Mouse (Mus musculus): ENCODE data around the gene Kif1bp. TPM values are rescaled to one million over a fixed set of nuclear protein-coding genes. Genes with fewer than 3 reads are reported as not detected.
"Not testable (repeated sequence)": the region's sequence is repeated elsewhere in the genome, so short reads cannot be mapped to it uniquely, and the experiment has no call there.

Gene Kif1bp
- polyA plus RNA-seq, 1 experiment from 2014 or later, result 36.5 TPM

DNA sequence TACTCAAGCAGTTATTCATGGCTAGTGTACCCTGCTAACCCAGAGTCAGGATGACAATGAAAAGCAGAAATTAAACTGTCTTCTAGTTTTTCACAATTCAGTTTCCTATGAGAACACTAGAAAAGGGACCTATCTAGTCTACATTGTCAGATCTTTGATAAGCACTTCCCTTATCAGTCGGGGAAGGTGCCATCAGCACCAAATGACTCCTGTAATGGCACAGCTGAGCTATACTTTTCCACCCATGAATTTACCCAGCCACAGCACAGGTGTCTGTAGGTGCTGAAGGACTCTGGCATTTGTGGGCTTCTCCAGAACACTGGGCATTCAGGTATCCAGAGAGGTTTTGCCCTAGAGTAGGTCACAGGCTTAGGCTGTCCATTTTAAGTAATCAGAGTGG lies 5.0 kb upstream of the Kif1bp start:
- Histone ChIP-seq H3K4me3 (no peak overlapping the region), H3K9ac (no peak overlapping the region), H3K36me3 (peaks cover 72% of the 10 kb centered on the region), H3K27me3 (no peaks in the 10 kb centered on the region), H3K4me2 (no peak overlapping the region), H3K4me1 (no peaks in the 10 kb centered on the region), H3K27ac (no peak overlapping the region), H3K9me3 (no peaks in the 10 kb centered on the region)
- no peak for ATAC-seq (ENCODE audit: borderline replicate concordance, extremely low read depth, low FRiP score, low TSS enrichment)
- WGBS, result 72% methylated on average over 1 of the region's 1 CpGs

GRCm38 (mm10) chr10:62582701-62583100 lies 4.4 kb upstream of the Kif1bp start:
- H3K4me1 ChIP-seq, result peaks cover under 1% of the 10 kb centered on the region; the same call in 1 of the 2 replicates
- H3K9ac ChIP-seq, result no peak overlapping the region
- WGBS, result 76% methylated on average over 7 of the region's 7 CpGs
- no peak for ATAC-seq (ENCODE audit: borderline replicate concordance, extremely low read depth, low FRiP score, low TSS enrichment)
- no peak overlapping the region for H3K27ac ChIP-seq
- no peak overlapping the region for H3K4me3 ChIP-seq
- no peak overlapping the region for H3K4me2 ChIP-seq
- no peaks in the 10 kb centered on the region for H3K9me3 ChIP-seq
- H3K27me3 ChIP-seq, result no peaks in the 10 kb centered on the region
- H3K36me3 ChIP-seq, result peaks cover 66% of the 10 kb centered on the region

DNA sequence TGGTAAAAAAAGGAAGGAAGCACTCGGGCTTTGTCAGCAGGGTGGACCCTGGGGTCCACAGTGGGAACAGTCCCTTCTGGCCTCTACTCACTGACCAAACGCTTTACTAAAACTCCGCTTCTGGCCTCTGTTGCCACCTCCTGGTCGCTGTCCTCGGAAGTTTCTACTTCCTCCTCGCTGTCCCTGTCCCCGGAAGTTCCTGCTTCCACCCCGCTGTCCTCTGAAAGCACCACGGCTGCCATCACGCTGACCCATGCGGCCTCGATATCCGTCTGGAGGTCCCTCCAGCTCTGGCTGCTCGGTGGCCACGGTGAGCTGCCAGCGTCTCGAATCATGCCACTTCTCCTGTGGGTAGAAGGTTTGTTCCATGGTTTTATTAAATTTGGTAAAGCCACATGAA lies 4.0 kb upstream of the Kif1bp start:
- Histone ChIP-seq H3K9ac (no peak overlapping the region), H3K4me3 (no peak overlapping the region), H3K27me3 (no peaks in the 10 kb centered on the region), H3K4me1 (peaks cover 5% of the 10 kb centered on the region), H3K36me3 (peaks cover 62% of the 10 kb centered on the region), H3K27ac (no peak overlapping the region), H3K9me3 (no peaks in the 10 kb centered on the region), H3K4me2 (no peak overlapping the region)
- no peak for ATAC-seq (ENCODE audit: borderline replicate concordance, extremely low read depth, low FRiP score, low TSS enrichment)
- 84% methylated on average over 17 of the region's 17 CpGs for WGBS

DNA sequence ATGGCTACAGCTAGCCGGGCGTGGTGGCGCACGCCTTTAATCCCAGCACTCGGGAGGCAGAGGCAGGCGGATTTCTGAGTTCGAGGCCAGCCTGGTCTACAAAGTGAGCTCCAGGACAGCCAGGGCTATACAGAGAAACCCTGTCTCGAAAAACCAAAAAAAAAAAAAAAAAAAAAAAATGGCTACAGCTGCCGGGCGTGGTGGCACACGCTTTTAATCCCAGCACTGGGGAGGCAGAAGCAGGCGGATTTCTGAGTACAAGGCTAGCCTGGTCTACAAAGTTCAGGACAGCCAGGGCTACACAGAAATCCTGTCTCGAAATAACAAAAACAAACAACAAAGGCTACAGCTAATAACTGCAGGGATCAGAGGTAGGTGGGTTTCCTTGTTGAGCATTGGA lies 872 bp upstream of the Kif1bp start:
- not testable (repeated sequence) for H3K4me3 ChIP-seq; H3K4me2 ChIP-seq; H3K27me3 ChIP-seq; H3K9me3 ChIP-seq; H3K27ac ChIP-seq; H3K9ac ChIP-seq; ATAC-seq (ENCODE audit: borderline replicate concordance, extremely low read depth, low FRiP score, low TSS enrichment)
- H3K36me3 ChIP-seq, result peaks cover 40% of the 10 kb centered on the region
- H3K4me1 ChIP-seq, result peaks cover 15% of the 10 kb centered on the region
- 91% methylated on average over 12 of the region's 13 CpGs for WGBS

- H3K9ac ChIP-seq, result peak overlapping the region; percentile 86
- peak; percentile 85 for ATAC-seq (ENCODE audit: borderline replicate concordance, extremely low read depth, low FRiP score, low TSS enrichment)
- peaks cover 37% of the 10 kb centered on the region for H3K36me3 ChIP-seq
- H3K4me2 ChIP-seq, result peak overlapping the region; percentile 90
- peak overlapping the region; percentile 99 for H3K4me3 ChIP-seq
- no peaks in the 10 kb centered on the region for H3K27me3 ChIP-seq
- under 1% methylated on average over 52 of the region's 54 CpGs for WGBS
- no peaks in the 10 kb centered on the region for H3K9me3 ChIP-seq
- peak overlapping the region; percentile 66 for H3K27ac ChIP-seq
- peaks cover 15% of the 10 kb centered on the region for H3K4me1 ChIP-seq
These were observed 452 bp downstream of the Kif1bp start for GRCm38 (mm10) chr10:62577673-62578337.

DNA sequence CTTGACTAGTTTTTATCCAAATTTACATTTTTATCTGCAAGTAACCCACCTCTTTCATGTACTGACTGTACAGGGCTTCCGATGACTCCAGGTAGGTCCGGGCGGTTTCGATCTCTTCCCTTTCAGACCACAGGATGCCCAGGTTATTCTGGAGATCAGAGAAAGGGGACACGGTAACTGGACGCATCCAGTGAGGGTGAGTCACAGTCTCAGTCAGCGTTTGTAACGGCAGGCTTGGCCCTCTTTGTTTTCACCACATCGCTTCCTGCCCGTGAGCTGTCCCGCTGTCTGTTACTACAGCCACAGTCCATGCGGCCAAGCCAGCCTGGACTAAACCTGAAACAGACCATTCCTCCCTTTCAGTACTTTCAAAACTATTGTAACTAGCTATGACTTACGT lies 3.3 kb downstream of the Kif1bp start:
- no peak overlapping the region for H3K27ac ChIP-seq
- peaks cover 15% of the 10 kb centered on the region for H3K4me1 ChIP-seq
- ATAC-seq (ENCODE audit: borderline replicate concordance, extremely low read depth, low FRiP score, low TSS enrichment), result no peak
- no peaks in the 10 kb centered on the region for H3K27me3 ChIP-seq
- no peak overlapping the region for H3K4me3 ChIP-seq
- no peak overlapping the region for H3K4me2 ChIP-seq
- peaks cover 31% of the 10 kb centered on the region for H3K36me3 ChIP-seq
- 89% methylated on average over 13 of the region's 13 CpGs for WGBS
- no peaks in the 10 kb centered on the region for H3K9me3 ChIP-seq
- no peak overlapping the region for H3K9ac ChIP-seq

- H3K27ac ChIP-seq, result no peak overlapping the region
- H3K36me3 ChIP-seq, result peaks cover 68% of the 10 kb centered on the region
- WGBS, result 89% methylated on average over 7 of the region's 7 CpGs
- H3K27me3 ChIP-seq, result no peaks in the 10 kb centered on the region
- no peak overlapping the region for H3K4me2 ChIP-seq
- no peaks in the 10 kb centered on the region for H3K9me3 ChIP-seq
- no peak overlapping the region for H3K9ac ChIP-seq
- no peak for ATAC-seq (ENCODE audit: borderline replicate concordance, extremely low read depth, low FRiP score, low TSS enrichment)
- no peaks in the 10 kb centered on the region for H3K4me1 ChIP-seq
- H3K4me3 ChIP-seq, result no peak overlapping the region
These were observed 8.0 kb downstream of the Kif1bp start for GRCm38 (mm10) chr10:62570126-62570871.

- H3K9me3 ChIP-seq, result no peaks in the 10 kb centered on the region
- no peak overlapping the region for H3K27ac ChIP-seq
- peaks cover 71% of the 10 kb centered on the region for H3K36me3 ChIP-seq
- no peak overlapping the region for H3K9ac ChIP-seq
- no peak for ATAC-seq (ENCODE audit: borderline replicate concordance, extremely low read depth, low FRiP score, low TSS enrichment)
- H3K4me3 ChIP-seq, result no peak overlapping the region
- no peaks in the 10 kb centered on the region for H3K4me1 ChIP-seq
- WGBS, result 81% methylated on average over 4 of the region's 4 CpGs
- no peak overlapping the region for H3K4me2 ChIP-seq
- no peaks in the 10 kb centered on the region for H3K27me3 ChIP-seq
These were observed 9.4 kb downstream of the Kif1bp start for GRCm38 (mm10) chr10:62568861-62569260.

DNA sequence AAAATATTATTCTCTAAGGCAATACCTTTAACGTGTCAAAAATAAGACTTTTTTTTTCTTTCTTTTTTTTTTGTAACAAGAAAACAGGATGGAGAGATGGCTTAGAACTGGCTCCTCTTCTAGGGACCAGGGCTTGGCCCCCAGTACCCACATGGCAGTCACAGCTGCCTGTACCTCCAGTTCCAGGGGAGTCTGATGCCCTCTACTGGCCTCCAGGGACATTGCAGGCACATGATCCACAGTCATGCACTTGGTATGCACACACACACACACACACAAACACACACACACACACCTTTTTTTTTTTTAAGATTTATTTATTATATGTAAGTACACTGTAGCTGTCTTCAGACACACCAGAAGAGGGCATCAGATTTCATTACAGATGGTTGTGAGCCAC lies 20.5 kb downstream of the Kif1bp start:
- Histone ChIP-seq H3K4me3 (no peak overlapping the region), H3K4me1 (no peaks in the 10 kb centered on the region), H3K27ac (no peak overlapping the region), H3K27me3 (no peaks in the 10 kb centered on the region), H3K9me3 (no peaks in the 10 kb centered on the region), H3K9ac (no peak overlapping the region), H3K4me2 (no peak overlapping the region), H3K36me3 (peaks cover 24% of the 10 kb centered on the region)
- ATAC-seq (ENCODE audit: borderline replicate concordance, extremely low read depth, low FRiP score, low TSS enrichment), result no peak
- WGBS, result 89% methylated on average over 1 of the region's 1 CpGs

DNA sequence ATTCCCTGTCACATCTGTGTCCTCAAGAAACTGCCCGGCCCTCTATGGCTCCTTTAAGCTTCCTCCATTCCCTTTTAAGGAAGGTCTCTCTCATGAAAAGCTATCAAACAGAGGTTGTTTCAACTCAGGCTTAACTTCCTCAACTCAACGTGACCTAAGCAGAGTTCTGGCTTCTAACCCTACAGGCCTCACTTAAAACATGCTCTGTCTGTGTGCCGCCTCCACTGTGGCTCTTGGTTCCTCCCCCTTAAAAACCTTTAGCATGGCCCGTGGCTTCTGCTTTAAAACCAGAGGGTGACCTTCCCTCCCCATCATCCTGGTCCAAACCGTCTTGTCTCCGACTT lies 21.7 kb downstream of the Kif1bp start:
- Histone ChIP-seq H3K4me1 (no peaks in the 10 kb centered on the region), H3K9ac (no peak overlapping the region), H3K9me3 (no peaks in the 10 kb centered on the region), H3K36me3 (peaks cover 16% of the 10 kb centered on the region), H3K27me3 (no peaks in the 10 kb centered on the region), H3K4me2 (no peak overlapping the region), H3K27ac (no peak overlapping the region), H3K4me3 (no peak overlapping the region)
- WGBS, result 85% methylated on average over 6 of the region's 6 CpGs
- no peak for ATAC-seq (ENCODE audit: borderline replicate concordance, extremely low read depth, low FRiP score, low TSS enrichment)

DNA sequence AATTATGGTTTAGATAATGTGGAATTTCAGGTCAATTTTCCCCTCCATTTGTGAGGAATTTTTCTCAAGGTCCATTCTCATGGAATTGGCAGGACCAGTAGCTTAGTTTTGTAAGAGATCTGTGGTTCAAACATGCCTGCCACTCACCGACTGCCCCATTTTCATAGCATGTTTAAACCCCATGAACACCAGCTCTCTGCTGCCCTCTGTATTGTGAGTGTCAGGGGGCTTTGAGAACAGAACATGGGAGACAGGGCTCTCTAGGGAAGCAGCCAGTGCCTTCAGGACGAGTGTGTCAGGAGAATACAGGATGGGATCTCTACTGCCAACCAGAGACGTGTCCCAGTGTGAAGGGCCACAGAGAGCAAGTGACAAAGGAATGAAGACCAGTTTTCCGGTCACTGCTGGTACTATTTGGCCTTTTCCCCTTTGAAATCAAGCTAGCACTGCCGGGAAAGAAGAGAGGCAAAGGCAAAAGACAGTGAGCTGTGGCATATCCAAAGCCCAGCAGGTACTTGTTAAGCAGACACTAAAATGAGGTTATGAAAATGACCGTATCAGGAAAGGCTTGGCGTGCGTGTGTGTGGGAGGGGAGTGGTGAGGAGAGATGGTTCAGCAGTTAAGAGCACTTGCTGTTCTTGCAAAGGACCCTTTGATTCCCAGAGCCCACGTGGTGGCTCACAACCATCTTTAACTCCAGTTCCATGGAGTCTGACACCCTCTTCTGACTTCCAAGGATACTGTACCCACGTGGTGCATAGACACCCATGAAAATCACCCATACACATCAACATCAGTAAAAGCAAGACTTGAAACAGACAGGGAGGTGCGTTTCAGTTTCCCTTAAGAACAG lies 22.3 kb downstream of the Kif1bp start:
- no peak overlapping the region for H3K9ac ChIP-seq
- ATAC-seq (ENCODE audit: borderline replicate concordance, extremely low read depth, low FRiP score, low TSS enrichment), result no peak
- peaks cover 16% of the 10 kb centered on the region for H3K36me3 ChIP-seq
- H3K4me2 ChIP-seq, result no peak overlapping the region
- no peaks in the 10 kb centered on the region for H3K9me3 ChIP-seq
- H3K4me3 ChIP-seq, result no peak overlapping the region
- whole genome bisulfite sequencing, result 66% methylated on average over 11 of the region's 11 CpGs
- no peaks in the 10 kb centered on the region for H3K4me1 ChIP-seq
- H3K27me3 ChIP-seq, result no peaks in the 10 kb centered on the region
- no peak overlapping the region for H3K27ac ChIP-seq

GRCm38 (mm10) chr10:62553611-62554091 lies 24.6 kb downstream of the Kif1bp start:
- Histone ChIP-seq H3K36me3 (peaks cover 2% of the 10 kb centered on the region; the same call in 1 of the 2 replicates), H3K4me3 (no peak overlapping the region), H3K27ac (no peak overlapping the region), H3K27me3 (no peaks in the 10 kb centered on the region), H3K4me2 (no peak overlapping the region), H3K4me1 (no peaks in the 10 kb centered on the region), H3K9ac (no peak overlapping the region), H3K9me3 (no peaks in the 10 kb centered on the region)
- ATAC-seq (ENCODE audit: borderline replicate concordance, extremely low read depth, low FRiP score, low TSS enrichment), result no peak
- WGBS, result 59% methylated on average over 12 of the region's 12 CpGs
